Mouse (Mus musculus): ENCODE results near the gene Slc23a3. TPM values are rescaled to one million over a fixed set of nuclear protein-coding genes. Genes with fewer than 3 reads are reported as not detected.

Slc23a3 gene
- total RNA-seq (2023) = 3.0 TPM

GRCm38 (mm10) chr1:75133421-75134207 is at the start of gene Slc23a3:
Gene Slc23a3 (minus strand): TSS chr1:75133890.

DNA sequence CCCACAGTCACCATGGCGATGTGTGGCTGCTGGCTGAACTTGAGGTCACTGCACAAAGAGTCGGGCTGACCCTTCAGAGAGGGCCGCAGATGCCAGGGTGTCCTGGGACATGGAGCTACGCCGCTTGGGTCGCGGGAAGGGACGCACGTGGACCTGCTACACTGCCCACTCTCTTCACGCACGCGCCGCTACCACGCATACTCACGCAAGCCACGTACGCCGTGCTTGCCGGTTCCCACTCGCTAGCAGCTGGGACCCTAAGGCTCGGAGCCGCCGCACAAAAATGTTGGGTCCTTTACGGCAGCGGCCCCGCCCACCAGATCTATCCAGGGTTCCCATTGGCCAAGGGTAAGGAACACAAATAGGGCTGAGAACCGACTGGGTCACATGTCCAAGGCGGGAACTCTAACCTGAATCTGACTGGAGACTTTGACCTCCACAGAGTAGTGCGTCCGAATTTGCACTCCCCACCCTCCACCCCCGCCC is 46.5 kb upstream of the Slc23a3 start, which contains the start of gene Abcb6:
Gene Abcb6, minus strand, starts transcription at position 288 of the 486 bp plus-strand sequence.

DNA sequence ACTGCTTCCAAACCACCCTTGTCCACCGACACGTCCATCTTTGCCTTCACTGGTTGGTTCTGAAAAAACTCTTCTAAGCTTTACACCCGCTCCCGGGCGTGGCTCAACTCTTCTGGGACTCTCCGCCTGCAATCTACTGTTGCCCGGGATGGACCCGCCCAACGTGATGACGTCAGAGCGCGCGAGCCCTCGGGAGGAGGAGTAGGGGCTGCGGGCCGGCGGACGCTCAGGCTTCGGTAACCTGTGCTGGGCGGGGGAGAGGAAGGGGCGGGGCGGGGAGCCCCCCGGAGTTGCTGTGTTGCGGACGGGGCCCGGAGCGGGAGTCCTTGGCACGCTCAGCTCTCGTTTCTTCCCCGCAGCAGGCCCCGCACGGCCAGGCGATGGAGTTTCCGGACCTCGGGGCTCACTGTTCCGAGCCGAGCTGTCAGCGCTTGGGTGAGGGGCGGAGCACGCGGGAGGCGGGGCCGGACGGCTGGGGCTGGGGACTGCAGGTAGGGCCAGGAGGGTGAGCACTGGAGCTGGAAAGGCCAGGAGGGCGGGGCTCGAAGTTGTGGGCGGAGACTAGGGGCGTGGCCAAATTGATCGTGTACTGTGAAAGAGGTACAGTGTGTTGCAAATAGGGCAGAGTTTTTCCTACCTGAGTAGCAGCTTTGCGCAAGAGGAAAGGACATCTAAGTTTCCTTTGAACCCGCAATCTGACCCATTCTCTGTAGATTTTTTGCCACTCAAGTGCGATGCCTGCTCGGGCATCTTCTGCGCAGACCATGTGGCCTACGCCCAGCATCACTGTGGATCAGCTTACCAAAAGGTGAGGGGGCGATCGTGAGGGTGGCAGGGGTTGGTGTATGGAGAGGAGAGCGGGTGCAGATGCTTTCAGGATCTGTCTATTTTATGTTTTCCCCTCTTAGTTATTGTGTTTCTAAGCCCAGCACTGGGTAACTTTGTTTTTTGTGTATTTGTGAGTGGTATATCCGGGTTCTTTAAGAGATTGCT is 35.1 kb upstream of the Slc23a3 start, which contains the start of gene Zfand2b:
Gene Zfand2b, plus strand, starts transcription at position 175 of the 993 bp plus-strand sequence.

GRCm38 (mm10) chr1:75142301-75143261 is 8.9 kb upstream of the Slc23a3 start, which contains the start of the genes Cnppd1 and Retreg2:
Gene Cnppd1 (minus strand): TSS chr1:75142711.
Gene Retreg2 (plus strand): TSS chr1:75142778.

DNA sequence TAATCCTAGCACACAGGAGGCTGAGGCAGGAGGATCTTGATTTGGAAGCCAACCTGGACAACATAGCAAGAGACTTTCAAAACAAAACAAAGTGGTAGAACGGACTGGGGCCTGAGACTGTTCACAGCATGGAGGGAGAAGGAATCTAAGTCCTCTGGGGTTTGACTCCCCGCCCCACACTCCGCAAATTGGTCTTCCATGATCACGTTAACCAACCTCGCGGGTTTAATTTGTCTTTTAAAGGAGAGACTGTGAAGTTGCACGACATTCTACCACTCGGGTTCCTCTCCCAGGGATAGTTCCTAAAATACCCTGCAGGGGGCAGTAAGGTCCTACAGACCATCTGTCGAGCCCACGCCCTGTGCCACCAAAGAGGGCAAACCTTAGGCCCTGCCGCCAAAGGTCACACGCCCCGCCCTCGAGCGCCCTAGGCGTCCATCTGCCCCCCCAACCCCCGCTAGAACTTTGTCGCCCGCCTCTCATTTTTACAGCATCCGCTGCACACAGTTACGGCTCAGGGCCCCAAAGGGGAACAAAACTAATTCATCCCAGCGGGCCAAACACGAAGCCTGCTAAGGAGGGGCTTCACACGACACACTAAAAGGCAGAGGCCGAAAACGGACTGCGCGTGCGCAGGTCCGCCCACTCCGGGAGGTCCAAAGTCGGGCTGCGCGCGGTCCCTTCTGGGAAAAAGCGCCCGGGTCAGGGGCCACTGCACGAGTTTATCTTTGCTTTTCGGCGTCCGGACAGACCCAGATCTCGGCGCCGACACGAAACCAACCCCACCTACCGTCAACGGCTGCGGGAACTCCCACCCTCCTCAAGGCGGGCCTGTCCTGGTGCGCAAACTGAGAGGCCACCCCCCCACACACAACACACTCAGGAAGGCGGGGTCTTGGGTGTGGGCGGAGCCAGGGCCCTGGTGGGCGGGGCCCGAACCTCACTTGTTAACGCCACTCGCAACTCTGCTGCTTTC is 9.1 kb downstream of the Slc23a3 start, which contains the start of gene Nhej1:
Gene Nhej1, minus strand, starts transcription at position 855 of the 976 bp plus-strand sequence.

Other genes starting within 250 kb of the Slc23a3 start
- not detected for gene Fev, start 248.5 kb downstream of the Slc23a3 start, total RNA-seq (2023)
- gene Cryba2, start 240.7 kb downstream of the Slc23a3 start, total RNA-seq (2023) = not detected
- gene Cfap65, start 198.3 kb downstream of the Slc23a3 start, total RNA-seq (2023) = not detected
- 0.24 TPM for gene Ihh, start 182.2 kb downstream of the Slc23a3 start, total RNA-seq (2023)
- gene Nhej1, start 8.7 kb downstream of the Slc23a3 start, total RNA-seq (2023) = 4.0 TPM
- gene Cnppd1, start 8.8 kb upstream of the Slc23a3 start, total RNA-seq (2023) = 128 TPM
- 87.9 TPM for gene Retreg2, start 8.9 kb upstream of the Slc23a3 start, total RNA-seq (2023)
- gene Zfand2b, start 34.8 kb upstream of the Slc23a3 start, total RNA-seq (2023) = 42.9 TPM
- gene Abcb6, start 46.5 kb upstream of the Slc23a3 start, total RNA-seq (2023) = 3.8 TPM
- gene Ankzf1, start 58.3 kb upstream of the Slc23a3 start, total RNA-seq (2023) = 27.2 TPM
- 38.5 TPM for gene Atg9a, start 58.3 kb upstream of the Slc23a3 start, total RNA-seq (2023)
- gene Glb1l, start 76.9 kb upstream of the Slc23a3 start, total RNA-seq (2023) = 7.8 TPM
- gene Stk16, start 76.9 kb upstream of the Slc23a3 start, total RNA-seq (2023) = 74.9 TPM
- 192 TPM for gene Tuba4a, start 86.0 kb upstream of the Slc23a3 start, total RNA-seq (2023)
- not detected for gene A630095N17Rik, start 98.2 kb upstream of the Slc23a3 start, total RNA-seq (2023)
- 57.5 TPM for gene Dnajb2, start 102.5 kb upstream of the Slc23a3 start, total RNA-seq (2023)
- gene Ptprn, start 130.6 kb upstream of the Slc23a3 start, total RNA-seq (2023) = 0.53 TPM
- not detected for gene Resp18, start 144.5 kb upstream of the Slc23a3 start, total RNA-seq (2023)
- 33.5 TPM for gene Dnpep, start 184.1 kb upstream of the Slc23a3 start, total RNA-seq (2023)
- 0.38 TPM for gene Des, start 226.4 kb upstream of the Slc23a3 start, total RNA-seq (2023)
- 0.41 TPM for gene Speg, start 241.4 kb upstream of the Slc23a3 start, total RNA-seq (2023)

All from CD4-positive naive resting alpha-beta T cell, adult 57 days (primary cell).